Mouse (Mus musculus) embryonic facial prominence, embryonic 11.5 days (tissue): ENCODE data around the gene Piezo1. TPM values are rescaled to one million over a fixed set of nuclear protein-coding genes. Genes with fewer than 3 reads are reported as not detected.

Experiments used
- ATAC-seq: fragments of 200-750 bp; cut with Nextera tagmentation; replicated peaks from 2 replicates; pipeline ENCODE4 v1.8.0; 2017; ENCODE audit warnings: low read depth; ENCODE audit not compliant: insufficient number of reproducible peaks, low FRiP score, low TSS enrichment
- DNase-seq: peaks from one replicate; pipeline ENCODE4 v3.0.0-alpha.2; 2015; ENCODE audit warnings: low spot score
- H3K27ac ChIP-seq: fragments of 300-500 bp; sonication (generic); replicated peaks from 2 replicates; pipeline ENCODE4 v1.5.1; 2014; ENCODE audit warnings: mild to moderate bottlenecking, low read depth, low read length, control low read depth
- H3K27me3 ChIP-seq: fragments of 300-500 bp; sonication (generic); 2 replicates; pipeline ENCODE4 v1.6.1; 2014; ENCODE audit warnings: mild to moderate bottlenecking, low read length, moderate library complexity, mixed read lengths; ENCODE audit not compliant: control insufficient read depth, insufficient read depth
- H3K36me3 ChIP-seq: fragments of 300-500 bp; sonication (generic); replicated peaks from 2 replicates; pipeline ENCODE4 v1.6.1; 2014; ENCODE audit warnings: low read depth, mild to moderate bottlenecking, low read length, moderate library complexity, mixed read lengths; ENCODE audit not compliant: control insufficient read depth, insufficient read depth
- H3K4me1 ChIP-seq: fragments of 300-500 bp; sonication (generic); 2 replicates; pipeline ENCODE4 v1.6.1; 2014; ENCODE audit warnings: low read length, mixed read lengths; ENCODE audit not compliant: control insufficient read depth, insufficient read depth
- H3K4me2 ChIP-seq: fragments of 300-500 bp; sonication (generic); 2 replicates; pipeline ENCODE4 v1.6.1; 2014; ENCODE audit warnings: low read depth, mild to moderate bottlenecking, control low read depth, low read length, moderate library complexity
- H3K4me3 ChIP-seq: fragments of 300-500 bp; sonication (generic); 2 replicates; pipeline ENCODE4 v1.5.1; 2014; ENCODE audit warnings: low read depth, low read length, control low read depth
- H3K9ac ChIP-seq: fragments of 300-500 bp; sonication (generic); replicated peaks from 2 replicates; pipeline ENCODE4 v1.6.1; 2014; ENCODE audit warnings: mild to moderate bottlenecking, control low read depth, low read length
- H3K9me3 ChIP-seq: fragments of 300-500 bp; sonication (generic); replicated peaks from 2 replicates; pipeline ENCODE4 v1.6.1; 2016; ENCODE audit warnings: mild to moderate bottlenecking, low read length, inconsistent platforms, mixed read lengths; ENCODE audit not compliant: control insufficient read depth
- WGBS: fragments of 180-500 bp; shearing (Covaris S2); extraction: QIAGEN DNeasy Blood & Tissue Kit; methylation state at CpG from one replicate; pipeline ENCODE4 v1.1.7; 2014; 5-methylcytosine and 5-hydroxymethylcytosine counted together
- polyA plus RNA-seq: library from polyadenylated mRNA; unstranded; fragments of >200 nt; fragmentation: Nextera tagmentation; extraction: Ambion mirVana; gene quantifications from 2 replicates; pipeline ENCODE4 v1.2.1, GENCODE M21; 2014

Gene Piezo1
- polyA plus RNA-seq: 3.4 and 5.9 TPM in 2 replicates

- WGBS: 14% methylated on average over 45 of the region's 56 CpGs
- peak; percentile 53; the same call in 1 of the 2 replicates for ATAC-seq
- H3K27me3 ChIP-seq: no peaks in the 10 kb centered on the region
- peak within 1 kb of the TSS; percentile 94 for H3K4me2 ChIP-seq
- peaks cover 6% of the 10 kb centered on the region for H3K4me1 ChIP-seq
- no peaks in the 10 kb centered on the region for H3K36me3 ChIP-seq
- DNase-seq: peak; percentile 90
- H3K4me3 ChIP-seq: peak within 1 kb of the TSS; percentile 66
- peak within 1 kb of the TSS; percentile 67 for H3K27ac ChIP-seq
- H3K9ac ChIP-seq: peak within 1 kb of the TSS; percentile 91
- no peaks in the 10 kb centered on the region for H3K9me3 ChIP-seq
These were observed at the start of gene Piezo1 for GRCm38 (mm10) chr8:122551265-122552051. Piezo1 (minus strand) TSS chr8:122551329.

- H3K4me2 ChIP-seq: no peak overlapping the region
- H3K4me1 ChIP-seq: no peaks in the 10 kb centered on the region
- H3K9me3 ChIP-seq: no peaks in the 10 kb centered on the region
- no peak overlapping the region for H3K4me3 ChIP-seq
- H3K27me3 ChIP-seq: no peaks in the 10 kb centered on the region
- WGBS: 90% methylated on average over 9 of the region's 9 CpGs
- DNase-seq (no peak), ATAC-seq (no peak)
- no peaks in the 10 kb centered on the region for H3K36me3 ChIP-seq
- H3K9ac ChIP-seq: no peak overlapping the region
- no peak overlapping the region for H3K27ac ChIP-seq
These were observed 49.5 kb upstream of the Piezo1 start for GRCm38 (mm10) chr8:122600666-122601065.

- H3K9me3 ChIP-seq: no peaks in the 10 kb centered on the region
- no peaks in the 10 kb centered on the region for H3K4me1 ChIP-seq
- H3K4me2 ChIP-seq: no peak overlapping the region
- H3K27ac ChIP-seq: no peak overlapping the region
- no peak for ATAC-seq
- no peaks in the 10 kb centered on the region for H3K27me3 ChIP-seq
- DNase-seq: no peak
- no peak overlapping the region for H3K9ac ChIP-seq
- 40% methylated on average over 4 of the region's 4 CpGs for WGBS
- no peaks in the 10 kb centered on the region for H3K36me3 ChIP-seq
- no peak overlapping the region for H3K4me3 ChIP-seq
These were observed 44.9 kb upstream of the Piezo1 start for GRCm38 (mm10) chr8:122596031-122596430.

GRCm38 (mm10) chr8:122593783-122594507 is 42.8 kb upstream of the Piezo1 start:
- Histone ChIP-seq H3K4me2 (no peak overlapping the region), H3K4me3 (no peak overlapping the region), H3K27me3 (no peaks in the 10 kb centered on the region), H3K27ac (no peak overlapping the region), H3K9me3 (no peaks in the 10 kb centered on the region), H3K36me3 (no peaks in the 10 kb centered on the region), H3K9ac (0 out of 2 replicates have a peak overlapping the region, but pooled peaks have one; percentile 3), H3K4me1 (no peaks in the 10 kb centered on the region)
- DNase-seq: no peak
- 75% methylated on average over 19 of the region's 19 CpGs for WGBS
- no peak for ATAC-seq

- no peak overlapping the region for H3K27ac ChIP-seq
- 74% methylated on average over 12 of the region's 12 CpGs for WGBS
- no peak overlapping the region for H3K4me3 ChIP-seq
- DNase-seq (no peak), ATAC-seq (no peak)
- H3K36me3 ChIP-seq: no peaks in the 10 kb centered on the region
- no peaks in the 10 kb centered on the region for H3K4me1 ChIP-seq
- no peak overlapping the region for H3K9ac ChIP-seq
- no peak overlapping the region for H3K4me2 ChIP-seq
- no peaks in the 10 kb centered on the region for H3K9me3 ChIP-seq
- H3K27me3 ChIP-seq: no peaks in the 10 kb centered on the region
These were observed 42.1 kb upstream of the Piezo1 start for GRCm38 (mm10) chr8:122593240-122593639.

GRCm38 (mm10) chr8:122586749-122587148 is 35.6 kb upstream of the Piezo1 start:
- Histone ChIP-seq H3K9ac (no peak overlapping the region), H3K27ac (no peak overlapping the region)

GRCm38 (mm10) chr8:122586171-122586570 is 35.0 kb upstream of the Piezo1 start:
- ATAC-seq: no peak

More at GRCm38 (mm10) chr8:122586749-122587148, 35.6 kb upstream of the Piezo1 start:
- H3K36me3 ChIP-seq: no peaks in the 10 kb centered on the region
- no peak for ATAC-seq
- no peaks in the 10 kb centered on the region for H3K27me3 ChIP-seq
- no peaks in the 10 kb centered on the region for H3K9me3 ChIP-seq
- no peak overlapping the region for H3K4me2 ChIP-seq
- no peaks in the 10 kb centered on the region; the same call in 1 of the 2 replicates for H3K4me1 ChIP-seq
- no peak for DNase-seq
- 81% methylated on average over 10 of the region's 10 CpGs for WGBS
- no peak overlapping the region for H3K4me3 ChIP-seq

More at GRCm38 (mm10) chr8:122586171-122586570, 35.0 kb upstream of the Piezo1 start:
- no peak overlapping the region for H3K9ac ChIP-seq
- H3K27me3 ChIP-seq: no peaks in the 10 kb centered on the region
- H3K4me3 ChIP-seq: no peak overlapping the region
- H3K27ac ChIP-seq: no peak overlapping the region
- H3K36me3 ChIP-seq: no peaks in the 10 kb centered on the region
- H3K4me2 ChIP-seq: no peak overlapping the region
- WGBS: 52% methylated on average over 7 of the region's 7 CpGs
- DNase-seq: no peak
- H3K4me1 ChIP-seq: no peaks in the 10 kb centered on the region; the same call in 1 of the 2 replicates
- no peaks in the 10 kb centered on the region for H3K9me3 ChIP-seq
